Mouse (Mus musculus) layer of hippocampus, postnatal 10 days (tissue): ENCODE data around the gene Napepld. TPM values are rescaled to one million over a fixed set of nuclear protein-coding genes. Genes with fewer than 3 reads are reported as not detected.
"Not testable (repeated sequence)": the region's sequence is repeated elsewhere in the genome, so short reads cannot be mapped to it uniquely, and the experiment has no call there.

Source experiments
- DNase-seq, 2 experiments: peaks; one replicate each; pipeline ENCODE4 v3.0.0; 2021; ENCODE audit warnings: low spot score in 2 of 2
- long read RNA-seq: library from polyadenylated mRNA; stranded (forward); transcript quantifications from one replicate; pipeline ENCODE4 v2.0.0, GENCODE M21; 2023
- total RNA-seq, 2 experiments: library from RNA; stranded (reverse); gene quantifications; 2 replicates each; pipeline ENCODE4 v1.2.3; 2021

The Napepld gene
- 1 to 10 TPM; 6.6 to 7.1 TPM for total RNA-seq
- long read RNA-seq, partial matches to known transcripts = 0 of 3 reads
- long read RNA-seq, other reads (novel, unspliced or antisense) = 1 of 3 reads

DNA sequence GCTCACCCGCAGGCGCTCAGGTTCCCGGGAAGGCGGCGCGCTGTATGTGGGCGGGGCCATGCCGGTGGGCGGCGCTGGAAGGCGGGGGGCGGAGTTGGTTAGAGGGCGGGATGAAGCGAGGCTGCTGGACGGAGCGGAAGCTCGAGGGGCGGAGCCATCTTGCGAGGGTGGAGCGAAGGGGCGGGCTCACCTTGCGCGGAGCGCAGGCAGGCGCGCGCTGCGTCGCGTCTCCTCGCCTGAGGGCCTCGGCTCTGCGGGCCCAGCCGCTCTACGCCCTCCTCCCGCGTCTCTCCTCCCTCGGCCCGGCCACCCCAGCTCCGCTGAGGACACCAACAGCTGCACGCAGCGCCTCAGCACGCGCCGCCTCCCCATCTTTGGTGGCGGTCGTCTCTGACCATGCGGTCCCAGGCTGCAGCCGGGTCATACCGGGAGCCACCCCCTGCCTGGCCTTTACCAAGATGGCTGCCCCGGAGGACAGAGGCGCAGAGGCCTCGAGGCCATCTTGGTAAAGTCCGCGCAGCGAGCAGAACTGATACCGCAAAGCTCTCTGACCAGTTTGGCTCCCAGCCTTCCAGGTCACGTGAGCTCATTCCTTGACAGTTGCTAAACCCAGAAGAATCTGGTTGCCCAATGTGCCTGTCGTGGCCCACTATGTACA is at the start of gene Napepld:
Napepld (minus strand) TSS at position 46 of the 658 bp plus-strand sequence.
- peak; percentile 99 for DNase-seq

DNA sequence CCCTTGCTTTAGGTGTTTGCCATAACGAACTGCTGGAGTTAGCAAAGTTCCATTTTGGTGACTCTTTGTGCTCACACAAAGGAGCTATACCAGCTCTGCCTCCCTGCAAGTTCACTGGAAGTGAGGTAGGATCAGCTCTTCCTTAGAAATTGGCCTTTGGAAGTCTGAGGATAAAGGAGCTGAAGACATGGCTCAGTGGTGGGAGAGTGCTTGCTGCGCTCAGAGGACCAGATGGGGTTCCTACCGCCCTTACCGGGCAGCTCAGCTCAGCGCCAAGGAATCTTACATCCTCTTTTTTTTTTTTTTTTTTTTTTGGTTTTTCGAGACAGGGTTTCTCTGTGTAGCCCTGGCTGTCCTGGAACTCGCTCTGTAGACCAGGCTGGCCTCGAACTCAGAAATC is 44.8 kb upstream of the Napepld start:
- no peak for DNase-seq

DNA sequence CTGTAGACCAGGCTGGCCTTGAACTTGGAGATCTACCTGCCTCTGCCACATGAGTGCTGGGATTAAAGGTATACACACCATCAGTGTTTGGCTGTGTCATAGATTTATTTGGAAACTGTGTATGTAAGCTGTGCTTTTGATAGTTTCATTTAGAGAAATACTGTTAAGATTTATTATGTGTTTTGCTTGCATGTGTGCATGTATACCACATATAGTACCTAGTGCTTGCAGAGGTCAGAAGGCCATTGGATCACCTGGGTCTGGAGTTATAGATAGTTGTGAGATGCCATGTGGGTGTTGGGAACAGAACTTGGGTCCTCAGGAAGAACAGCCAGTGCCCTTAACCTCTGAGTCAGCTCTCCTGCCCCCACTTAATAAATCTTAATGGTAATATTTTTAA is 43.5 kb upstream of the Napepld start:
- DNase-seq = no peak

DNA sequence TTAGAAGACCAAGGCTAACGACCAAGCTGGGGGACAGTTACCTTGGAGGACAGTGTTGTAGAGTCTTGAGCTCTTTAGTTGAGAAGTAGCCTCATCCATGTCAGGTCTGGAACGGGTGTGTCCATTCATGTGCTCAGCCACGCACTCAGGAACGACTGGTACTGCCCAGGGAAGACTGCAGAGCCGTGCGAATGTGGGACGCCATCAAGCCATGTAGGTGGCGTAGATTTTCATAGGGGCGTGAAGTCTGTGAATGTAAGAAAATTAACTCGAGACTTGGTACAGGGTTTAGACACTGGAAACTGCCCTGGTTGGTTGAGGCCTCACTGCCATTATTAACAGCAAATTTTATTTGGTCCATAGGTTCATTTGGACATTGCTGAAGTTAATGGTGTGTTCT is 42.4 kb upstream of the Napepld start:
- DNase-seq = no peak

DNA sequence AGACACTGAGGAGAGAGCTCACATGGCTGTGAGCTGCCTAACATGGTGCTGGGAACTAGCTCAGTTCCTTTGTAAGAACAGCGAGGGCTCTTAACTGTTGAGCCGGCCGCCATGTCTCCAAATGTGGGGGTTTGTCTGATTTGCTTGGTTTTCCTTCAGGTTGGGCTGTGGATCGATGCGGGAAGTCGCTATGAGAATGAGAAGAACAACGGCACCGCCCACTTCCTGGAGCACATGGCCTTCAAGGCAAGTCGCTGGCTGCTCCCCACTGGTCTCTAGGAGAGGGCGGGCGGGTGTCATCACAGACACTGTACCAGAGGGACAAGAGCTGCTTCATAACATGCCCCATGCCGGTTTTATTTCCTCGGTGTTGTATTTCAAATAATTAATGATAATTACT is 38.7 kb upstream of the Napepld start:
- DNase-seq = no peak

DNA sequence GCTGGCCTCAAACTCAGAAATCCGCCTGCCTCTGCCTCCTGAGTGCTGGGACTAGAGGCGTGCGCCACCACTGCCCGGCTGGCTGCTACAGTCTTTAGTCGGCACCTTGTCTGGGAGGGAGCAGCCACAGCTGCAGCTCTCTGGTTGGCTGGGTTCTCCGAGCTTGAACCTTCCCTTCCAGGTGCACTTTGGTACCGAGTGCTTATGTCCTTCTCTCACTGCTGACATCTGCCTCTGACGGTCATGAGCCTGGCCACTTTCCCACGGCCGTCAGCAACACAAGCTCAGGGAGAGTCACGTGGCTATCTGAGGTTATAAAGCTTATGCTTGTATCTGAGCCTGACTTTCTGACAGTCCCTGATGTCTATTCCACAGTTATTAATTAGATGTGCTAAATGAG is 37.9 kb upstream of the Napepld start:
- no peak for DNase-seq

DNA sequence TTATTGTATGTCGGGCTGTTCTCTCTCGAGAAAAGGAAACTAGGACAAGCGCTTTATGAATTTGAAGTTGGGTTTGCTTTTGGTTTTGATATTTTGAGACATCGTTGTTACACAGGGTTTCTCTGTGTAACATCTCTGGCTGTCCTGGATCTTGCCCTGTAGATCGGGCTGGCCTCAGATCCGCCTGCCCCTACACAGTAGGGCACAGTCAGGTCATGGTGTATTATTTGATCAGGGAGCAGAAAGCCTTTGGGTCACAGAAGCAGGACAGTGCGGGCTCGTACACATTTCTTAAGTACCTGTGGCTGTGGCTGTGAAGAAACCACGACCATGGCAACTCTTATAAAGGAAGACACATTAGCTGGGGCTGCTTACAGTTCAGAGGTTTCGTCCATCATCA is 36.4 kb upstream of the Napepld start:
- DNase-seq = no peak

DNA sequence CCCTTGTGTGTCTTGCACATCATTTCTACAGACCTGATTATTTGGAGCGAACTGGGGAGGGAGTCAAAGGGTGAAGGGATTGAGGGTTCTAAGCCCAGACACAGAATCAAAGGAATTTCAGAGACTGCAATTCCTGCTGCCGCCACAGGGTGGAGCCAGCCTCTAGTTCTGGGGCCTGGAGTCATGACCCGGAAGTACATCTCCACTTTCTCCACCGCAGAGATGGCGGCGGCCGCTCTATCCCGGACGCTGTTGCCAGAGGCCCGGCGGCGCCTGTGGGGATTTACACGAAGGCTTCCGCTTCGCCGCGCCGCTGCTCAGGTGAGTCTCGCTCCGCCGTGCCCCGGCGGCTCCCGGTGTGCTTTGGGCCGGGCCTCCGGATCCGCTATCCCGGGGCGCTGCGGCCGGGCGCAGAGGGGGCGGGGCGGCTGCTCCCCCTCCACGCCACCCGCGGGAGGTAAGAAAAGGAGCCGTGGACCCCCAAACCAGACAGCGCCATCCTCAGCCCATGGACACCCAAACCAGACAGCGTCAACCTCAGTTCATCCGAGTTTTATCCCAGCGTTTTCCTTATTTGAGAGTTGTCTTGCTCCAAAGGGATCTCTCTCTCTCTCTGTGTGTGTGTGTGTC is 35.9 kb upstream of the Napepld start, which contains the start of gene Pmpcb:
Pmpcb (plus strand) TSS at position 186 of the 630 bp plus-strand sequence.
- peak; percentile 91 to 92 for DNase-seq

DNA sequence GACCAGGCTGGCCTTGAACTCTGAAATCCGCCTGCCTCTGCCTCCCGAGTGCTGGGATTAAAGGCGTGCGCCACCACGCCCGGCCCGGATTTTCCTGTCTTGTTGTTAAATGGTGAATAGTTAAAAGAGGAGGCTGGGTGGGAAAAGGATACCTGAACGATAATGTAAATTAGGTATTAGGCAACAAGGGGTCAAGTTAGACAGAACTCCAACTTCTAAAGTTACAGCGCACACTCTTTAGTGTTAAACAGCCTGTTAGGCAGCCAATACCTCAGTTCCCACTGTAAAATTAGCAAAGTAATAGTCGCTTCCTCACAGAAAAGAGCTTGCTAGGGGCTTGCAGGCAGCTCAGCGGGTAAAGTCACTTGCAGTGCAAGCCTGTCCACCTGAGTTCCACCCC is 34.9 kb upstream of the Napepld start:
- DNase-seq = no peak

DNA sequence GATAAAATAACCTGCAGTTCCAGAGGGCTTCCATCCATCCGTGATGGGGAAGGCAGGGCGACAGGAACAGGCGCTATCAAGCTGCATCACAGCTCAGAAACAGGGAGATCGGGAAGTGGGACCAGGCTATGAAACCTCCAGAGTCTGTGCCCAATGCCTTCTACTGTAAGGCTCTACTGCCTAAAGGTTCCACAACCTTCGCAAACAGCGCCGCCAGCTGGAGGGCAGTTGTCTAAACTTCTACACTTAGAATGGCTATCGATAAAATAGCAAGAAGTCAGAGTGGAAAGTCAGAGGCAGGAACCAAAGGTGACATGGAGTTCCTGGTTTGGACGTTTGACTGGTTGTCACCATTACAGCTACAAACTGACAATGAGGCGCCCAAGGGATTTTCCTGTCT is 34.4 kb upstream of the Napepld start:
- peak; percentile 73 for DNase-seq

DNA sequence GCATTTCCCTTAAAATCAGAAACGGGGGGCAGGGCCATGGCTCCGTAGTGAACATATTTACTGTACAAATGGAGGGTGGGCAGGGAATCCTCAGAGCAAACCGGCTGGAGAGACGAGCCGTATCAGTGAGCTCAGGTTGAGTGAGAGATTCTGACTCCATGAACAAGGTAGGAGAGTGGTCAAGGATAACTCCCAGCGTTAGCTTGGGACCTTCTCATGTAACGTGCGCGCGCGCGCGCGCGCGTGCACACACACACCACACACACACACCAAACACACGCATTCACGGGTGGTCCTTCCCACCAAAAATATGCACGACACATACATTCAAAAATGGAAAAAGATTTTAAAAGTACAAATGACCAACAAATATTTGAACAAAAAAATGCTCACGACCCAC is 33.9 kb upstream of the Napepld start:
- no peak for DNase-seq

DNA sequence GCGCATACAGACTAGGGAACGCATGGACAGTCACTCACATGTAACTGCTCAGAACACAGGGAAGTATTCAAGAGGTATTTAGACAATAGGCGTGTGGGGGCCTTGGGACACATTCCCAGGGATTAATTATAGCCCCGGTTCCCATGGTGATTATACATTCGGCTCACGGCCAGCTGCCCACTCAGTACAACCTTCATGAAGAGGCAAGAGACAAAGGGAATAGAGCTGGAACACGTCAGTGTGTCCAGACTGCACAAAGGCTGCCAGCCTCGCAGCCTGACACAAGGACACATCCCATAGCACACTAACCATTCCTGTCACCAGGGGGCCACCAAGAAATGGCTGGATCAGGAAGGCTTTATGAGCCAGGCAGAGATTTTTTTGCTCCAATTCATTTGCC is 31.7 kb upstream of the Napepld start:
- DNase-seq = peak; percentile 71 to 76

DNA sequence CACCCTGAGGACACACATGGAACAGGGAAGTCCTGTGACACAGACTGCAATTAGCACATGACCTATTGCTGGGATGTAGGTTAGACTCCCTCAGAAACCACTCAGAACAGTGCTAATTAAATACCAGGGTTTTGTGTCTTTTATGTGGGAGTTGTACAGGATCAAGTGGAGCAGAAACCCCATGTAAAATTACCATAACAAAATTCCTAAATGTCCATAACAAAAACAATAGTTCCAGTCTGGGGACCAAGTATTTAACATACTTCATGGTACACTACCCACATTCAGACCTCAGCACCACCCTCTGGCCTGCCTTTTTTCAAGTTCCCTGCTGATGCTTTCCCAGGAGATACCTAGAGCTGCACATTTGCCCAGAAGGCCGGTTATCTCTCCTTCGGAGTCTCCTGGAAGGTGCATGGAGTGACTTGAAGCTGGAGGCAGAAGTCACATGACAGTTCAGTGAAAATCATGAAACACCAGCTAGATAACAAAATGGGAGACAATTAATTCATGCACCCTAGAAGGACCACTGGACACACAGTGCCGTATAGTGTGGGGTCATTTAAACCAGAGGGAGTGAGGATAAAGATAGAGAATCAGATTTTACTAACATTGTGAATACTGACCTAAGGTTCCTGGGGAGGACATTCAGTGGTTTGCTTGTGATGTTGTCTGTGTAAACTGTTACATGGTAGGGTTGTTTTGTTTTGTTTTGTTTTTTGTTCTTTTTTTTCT is 31.1 kb upstream of the Napepld start:
- no peak for DNase-seq

DNA sequence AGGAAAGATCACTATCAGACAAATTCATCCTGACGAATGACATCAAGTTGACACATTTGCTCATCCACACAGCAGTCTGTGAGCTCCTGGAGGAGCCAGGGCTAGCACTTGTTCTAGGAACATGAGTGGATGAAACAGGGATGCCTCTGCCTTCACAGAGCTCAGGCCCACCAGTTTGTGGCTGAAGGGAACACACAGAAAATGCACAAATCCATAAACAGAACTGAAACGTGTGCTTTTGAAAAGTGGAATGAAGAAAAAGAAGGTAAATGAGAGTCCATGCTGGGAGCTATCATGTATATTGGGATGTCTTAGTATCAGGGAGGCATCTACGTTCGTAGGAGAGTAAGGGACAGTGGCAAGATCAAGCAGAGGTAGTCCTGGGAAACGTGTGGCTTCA is 27.9 kb upstream of the Napepld start:
- no peak for DNase-seq

DNA sequence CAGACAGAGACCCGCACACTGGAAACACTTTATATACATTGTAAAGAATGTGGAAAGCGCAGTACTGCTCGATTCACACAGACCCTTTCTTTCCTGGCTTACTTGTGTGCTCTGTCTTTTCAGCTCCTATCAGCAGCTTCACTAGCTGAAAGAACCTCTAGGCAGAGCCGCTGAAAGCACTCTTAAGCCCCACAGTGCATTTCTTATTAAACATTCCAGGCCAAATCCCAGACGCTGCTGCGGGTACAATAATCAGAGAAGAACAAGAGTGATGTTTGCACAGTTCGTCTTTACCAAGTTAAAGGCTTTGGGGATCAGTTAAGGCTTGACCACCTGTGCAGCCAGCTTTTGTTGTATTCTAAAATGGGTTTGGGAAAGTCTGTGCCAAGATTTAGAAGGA is 23.7 kb upstream of the Napepld start:
- no peak for DNase-seq

DNA sequence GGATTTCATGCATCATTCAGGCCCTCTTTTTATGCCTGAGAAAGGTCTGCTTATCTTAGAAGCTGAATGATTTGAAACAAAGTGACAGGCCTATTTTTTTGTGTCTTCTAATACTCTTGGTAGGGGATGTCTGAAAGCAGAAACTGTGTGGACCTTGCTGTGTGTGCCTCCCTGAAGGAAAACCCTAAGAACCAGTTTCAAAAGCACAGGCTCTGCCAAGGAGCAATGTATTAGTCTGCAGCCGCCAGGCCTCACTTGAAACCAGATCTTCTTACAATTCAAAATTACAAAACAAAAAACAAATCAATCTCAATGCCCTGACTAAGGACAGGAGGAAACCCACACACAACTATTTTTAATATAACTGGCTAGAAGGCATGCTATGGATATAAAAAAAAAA is 23.2 kb upstream of the Napepld start:
- no peak for DNase-seq

DNA sequence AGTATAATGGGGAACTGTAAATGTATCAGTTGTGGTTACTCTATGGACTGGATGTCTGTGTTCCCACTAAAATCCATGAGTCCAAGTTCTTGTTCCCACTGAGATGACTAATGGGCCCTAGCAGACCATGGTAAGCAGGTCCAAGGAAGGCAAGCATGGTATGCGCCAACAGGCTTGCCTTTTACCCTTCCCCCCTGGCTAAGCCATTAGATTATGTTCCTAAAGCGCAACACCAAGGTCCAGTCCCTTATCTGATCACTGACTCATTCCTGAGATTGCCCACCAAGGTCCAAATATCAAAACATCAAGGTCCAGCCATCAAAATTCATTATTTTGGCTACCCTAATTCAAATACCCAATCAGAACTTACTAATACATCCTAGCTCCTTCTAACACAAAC is 18.0 kb upstream of the Napepld start:
- DNase-seq = no peak

DNA sequence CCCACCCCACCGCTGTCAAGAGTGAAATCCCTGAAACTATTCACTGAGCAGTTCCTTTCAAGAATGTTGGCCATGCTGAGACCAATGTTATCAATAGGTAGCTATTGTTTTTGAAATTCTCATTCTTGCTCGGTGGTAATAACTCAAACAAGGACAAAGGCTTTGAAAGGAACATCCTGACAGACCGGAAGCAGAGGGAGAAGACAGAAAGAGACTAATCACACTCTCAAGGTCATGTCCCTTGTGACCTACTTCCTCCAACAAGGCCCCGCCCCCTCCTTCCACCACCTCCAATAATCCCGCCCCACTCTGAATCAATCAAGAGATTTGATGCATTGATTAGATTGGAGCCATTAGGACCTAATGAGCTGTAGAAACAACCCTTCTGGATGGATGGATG is 17.4 kb upstream of the Napepld start:
- DNase-seq = no peak

DNA sequence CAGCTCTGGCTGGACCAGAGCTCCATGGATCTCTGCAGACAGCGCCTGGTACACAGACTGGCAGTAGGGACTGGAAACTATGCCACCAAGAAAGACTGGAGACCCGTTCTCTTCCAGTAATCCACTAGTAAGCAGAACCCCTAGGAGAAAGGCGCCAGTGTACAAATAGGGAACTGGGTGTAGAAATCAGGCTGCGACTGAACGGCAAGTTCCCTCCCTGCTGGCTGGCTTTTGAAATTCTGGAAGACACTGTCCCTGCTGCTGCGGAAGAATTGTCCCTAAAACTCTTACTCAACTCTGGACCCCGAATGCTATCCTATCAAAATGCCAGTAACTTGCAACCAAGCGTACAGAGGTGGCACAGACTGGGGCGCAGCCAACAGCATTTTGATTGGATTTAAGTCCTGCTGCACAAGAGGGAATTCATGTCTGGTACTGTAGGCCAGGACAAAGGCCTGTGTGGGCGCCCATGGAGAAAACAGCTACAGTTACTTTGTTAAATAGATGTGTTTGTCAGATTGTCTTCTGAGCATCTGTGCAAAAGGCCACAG is 16.0 kb upstream of the Napepld start:
- DNase-seq = no peak

DNA sequence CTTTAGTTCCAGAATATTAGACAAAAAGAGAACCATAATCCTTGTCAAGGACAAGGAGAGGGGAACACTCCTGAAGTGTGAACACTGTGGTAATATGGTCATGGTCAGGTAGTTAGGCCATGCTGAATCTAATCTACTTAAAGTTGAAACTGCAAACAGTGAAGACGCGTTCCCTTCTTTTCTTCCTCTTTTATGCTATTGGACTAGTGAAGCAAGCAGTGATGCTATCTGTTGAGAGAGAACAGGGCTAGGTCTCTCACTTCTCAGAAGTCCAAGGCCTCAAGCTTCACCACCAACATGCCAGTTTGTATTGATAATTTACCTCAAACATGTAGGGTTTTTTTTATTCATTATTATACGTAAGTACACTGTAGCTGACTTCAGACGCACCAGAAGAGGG is 13.3 kb upstream of the Napepld start:
- no peak for DNase-seq

DNA sequence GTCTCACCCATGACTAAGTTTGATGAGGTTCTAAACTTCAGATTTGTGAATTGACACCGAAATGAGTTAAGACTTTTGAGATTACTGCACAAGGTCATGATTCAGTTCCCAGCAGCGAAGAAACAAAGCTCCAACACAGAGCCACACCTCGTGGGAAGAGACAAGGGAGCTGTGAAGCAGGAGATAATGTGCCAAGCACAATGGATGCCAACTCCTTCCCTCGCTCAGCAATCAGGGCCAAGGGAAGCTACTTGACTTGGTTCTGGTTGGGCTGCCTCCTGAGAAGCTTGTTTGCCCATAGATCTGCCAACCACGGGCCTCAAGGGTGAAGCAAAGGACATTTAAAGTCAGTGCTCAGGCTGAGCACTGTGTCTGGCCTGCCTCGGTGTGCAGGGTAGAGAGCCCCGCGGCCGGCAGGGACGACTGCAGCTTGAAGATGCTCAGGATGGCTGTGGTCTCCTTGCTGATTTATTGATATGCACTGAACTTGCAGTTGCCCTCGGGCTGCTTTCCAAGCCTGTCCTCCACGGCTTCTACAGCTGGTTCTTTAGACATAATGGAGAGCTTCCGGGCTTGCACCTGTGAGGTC is 11.0 kb upstream of the Napepld start:
- no peak for DNase-seq

DNA sequence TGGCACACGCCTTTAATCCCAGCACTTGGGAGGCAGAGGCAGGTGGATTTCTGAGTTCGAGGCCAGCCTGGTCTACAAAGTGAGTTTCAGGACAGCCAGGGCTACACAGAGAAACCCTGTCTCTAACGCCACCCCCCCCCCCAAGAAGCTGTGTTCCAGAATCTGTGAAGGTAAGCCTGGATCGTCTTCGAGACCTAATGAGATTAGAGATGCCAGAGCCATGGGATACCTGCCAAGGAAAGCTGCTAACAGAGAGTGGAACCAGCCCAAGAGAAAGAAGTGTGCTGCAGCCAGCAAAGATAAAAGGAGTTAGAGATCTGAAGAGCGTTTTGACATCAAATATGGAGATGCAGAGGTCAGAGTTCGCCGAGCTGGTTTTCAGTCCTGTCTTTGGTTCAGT is 6.8 kb upstream of the Napepld start:
- DNase-seq = not testable (repeated sequence)
